ENCODE assay signal across 11 mouse cellular contexts in genomic region chr1:136777263-136777980, GRCm38 (mm10).
DNase-seq lines count a peak whose midpoint lies in the region; ATAC-seq and TF ChIP-seq lines count a peak whose summit lies in the region.
"Had no signal": no experiment of that assay in that cellular context is flagged by ENCODE, and none has a peak within 500 bp of the region (broad histone marks: within the 10 kb centered on the region; RNA-seq: fewer than 3 reads in every experiment).

No protein-coding gene starts in this region.

- intact Hi-C loops in heart, postnatal 36 days (cut with DNase I): no loop called here

- no peak overlapping the region for H3K27ac ChIP-seq in hindbrain, embryonic 11.5 days (ENCODE audit: low read depth, low read length)
- H3K27ac ChIP-seq in midbrain, postnatal 0 days (ENCODE audit: low read depth, low read length): no peak overlapping the region
- no peak overlapping the region for H3K27ac ChIP-seq in intestine, embryonic 16.5 days (ENCODE audit: low read length)

- peak; percentile 39 for DNase-seq in embryo, embryonic 11.5 days (ENCODE audit: low read depth, low spot score)
- DNase-seq in hindbrain, embryonic 11.5 days (ENCODE audit: low spot score): peak; percentile 65
- peak; percentile 14 for DNase-seq in kidney, postnatal 14 days
- peak; percentile 42 for DNase-seq in midbrain, postnatal 0 days (ENCODE audit: low spot score)
- no peak for DNase-seq in heart, postnatal 36 days
- DNase-seq in gastrocnemius, adult 8-10 months (ENCODE audit: low spot score in 2 of 2): no peak
- DNase-seq: gastrocnemius, postnatal 10 days; liver, postnatal 0 days; right cerebral cortex, postnatal 14 days had no signal

- no peak for TF ChIP-seq CTCF in midbrain, postnatal 0 days (IDR thresholded peaks at IDR 0.05)

- no peak overlapping the region for H3K4me3 ChIP-seq in hindbrain, embryonic 11.5 days (ENCODE audit: low read depth, low read length)
- H3K4me3 ChIP-seq in midbrain, postnatal 0 days (ENCODE audit: low read depth, low read length): peak overlapping the region; percentile 5; the same call in 1 of the 2 replicates
- H3K4me3 ChIP-seq in intestine, embryonic 16.5 days (ENCODE audit: low read length): no peak overlapping the region

- H3K27me3 ChIP-seq in hindbrain, embryonic 11.5 days (ENCODE audit: control insufficient read depth, insufficient read depth, low read length): no peaks in the 10 kb centered on the region
- H3K27me3 ChIP-seq in midbrain, postnatal 0 days (ENCODE audit: insufficient read depth, low read length): no peaks in the 10 kb centered on the region
- no peaks in the 10 kb centered on the region for H3K27me3 ChIP-seq in intestine, embryonic 16.5 days (replicated peaks; ENCODE audit: control insufficient read depth, insufficient read depth, low read length)

- peaks cover 4% of the 10 kb centered on the region for H3K4me1 ChIP-seq in hindbrain, embryonic 11.5 days (replicated peaks; ENCODE audit: control insufficient read depth, insufficient read depth, low read length)
- no peaks in the 10 kb centered on the region for H3K4me1 ChIP-seq in midbrain, postnatal 0 days (ENCODE audit: insufficient read depth, low read length)
- peaks cover 11% of the 10 kb centered on the region; the same call in 1 of the 2 replicates for H3K4me1 ChIP-seq in intestine, embryonic 16.5 days (ENCODE audit: control insufficient read depth, insufficient read depth, low read length)

- H3K4me2 ChIP-seq in hindbrain, embryonic 11.5 days (replicated peaks; ENCODE audit: low read depth, low read length): no peak overlapping the region
- peak overlapping the region; percentile 31 for H3K4me2 ChIP-seq in midbrain, postnatal 0 days (ENCODE audit: low read depth, low read length, poor library complexity, severe bottlenecking)
- H3K4me2 ChIP-seq in intestine, embryonic 16.5 days (ENCODE audit: low read depth, low read length): no peak overlapping the region

- ATAC-seq in hindbrain, embryonic 11.5 days (ENCODE audit: low FRiP score): peak; percentile 64
- no peak for ATAC-seq in midbrain, postnatal 0 days (ENCODE audit: low FRiP score)
- ATAC-seq in intestine, embryonic 16.5 days: no peak
- ATAC-seq in granulocyte monocyte progenitor cell, adult 5-6 weeks (replicated peaks; ENCODE audit: poor library complexity, severe bottlenecking): no peak
- ATAC-seq: liver, postnatal 0 days had no signal

- WGBS in hindbrain, embryonic 11.5 days: 25% methylated on average over 20 of the region's 20 CpGs
- WGBS in midbrain, postnatal 0 days: 22% methylated on average over 20 of the region's 20 CpGs
- WGBS in intestine, embryonic 16.5 days: 55% methylated on average over 20 of the region's 20 CpGs

- no peaks in the 10 kb centered on the region for H3K9me3 ChIP-seq in hindbrain, embryonic 11.5 days (ENCODE audit: control insufficient read depth, low read length)
- H3K9me3 ChIP-seq in midbrain, postnatal 0 days (ENCODE audit: low read length): no peaks in the 10 kb centered on the region
- peaks cover 4% of the 10 kb centered on the region; the same call in 1 of the 2 replicates for H3K9me3 ChIP-seq in intestine, embryonic 16.5 days (ENCODE audit: control insufficient read depth, low read length)

- no peak overlapping the region for H3K9ac ChIP-seq in hindbrain, embryonic 11.5 days (ENCODE audit: low read depth, low read length)
- H3K9ac ChIP-seq in midbrain, postnatal 0 days (replicated peaks; ENCODE audit: low read length, poor library complexity, severe bottlenecking): no peak overlapping the region
- no peak overlapping the region for H3K9ac ChIP-seq in intestine, embryonic 16.5 days (ENCODE audit: low read depth, low read length)
- H3K9ac ChIP-seq: liver, postnatal 0 days had no signal

- no peaks in the 10 kb centered on the region for H3K36me3 ChIP-seq in hindbrain, embryonic 11.5 days (ENCODE audit: control insufficient read depth, insufficient read depth, low read length)
- no peaks in the 10 kb centered on the region for H3K36me3 ChIP-seq in midbrain, postnatal 0 days (ENCODE audit: insufficient read depth, low read length)
- H3K36me3 ChIP-seq in intestine, embryonic 16.5 days (ENCODE audit: control insufficient read depth, insufficient read depth, low read length): no peaks in the 10 kb centered on the region

Comparison
In these comparisons a context has a peak if more than half of its experiments do, and no peak if none do; other contexts are left out.
1. DNase-seq: peak in embryo, embryonic 11.5 days (single experiment), hindbrain, embryonic 11.5 days (single experiment), kidney, postnatal 14 days (single experiment) and midbrain, postnatal 0 days (single experiment); none in heart, postnatal 36 days (0 of 2) and gastrocnemius, adult 8-10 months (0 of 2).